Mouse (Mus musculus): ENCODE measurements at regions not wholly inside any gene's neighbourhood (a gene's known extent, or its start where the extent isn't known, plus 50 kb on each side); places are given as distances from the start of the nearest gene placed in this dataset.

DNA sequence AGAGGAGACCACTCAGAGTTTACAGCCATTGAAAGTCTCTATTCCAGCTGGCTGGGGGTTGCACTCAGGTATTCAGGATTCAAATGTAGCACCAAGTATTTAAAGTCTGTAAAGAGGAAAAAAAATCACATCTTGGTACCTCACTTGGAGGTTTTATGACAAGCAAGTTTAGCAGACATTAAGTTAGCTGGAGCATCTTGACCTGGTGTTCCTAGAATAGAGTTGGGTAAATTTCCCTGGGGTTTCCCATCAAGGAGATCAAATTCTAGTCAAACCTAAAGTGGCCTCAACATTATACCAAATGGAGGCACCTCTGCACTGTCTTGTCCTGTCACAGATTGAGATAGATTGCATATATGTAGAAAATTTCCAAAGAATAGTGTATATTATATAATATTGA, 93.8 kb upstream of the Fndc3a start:
- peaks cover 18 to 64% of the 10 kb centered on the region in 2 experiments for H3K4me1 ChIP-seq (ENCODE audit: control insufficient read depth in 1 of 2, insufficient read depth in 2 of 2)
- peak overlapping the region; percentile 32; the same call in 1 of the 2 replicates for H3K4me2 ChIP-seq (ENCODE audit: insufficient read depth, low read depth, poor library complexity, severe bottlenecking)
- H3K4me3 ChIP-seq (replicated peaks in 1 of 3; ENCODE audit: low read depth in 2 of 3, low read length in 2 of 3, poor library complexity in 1 of 3) = no peak overlapping the region
- TF ChIP-seq ZKSCAN1 (IDR thresholded peaks at IDR 0.05; ENCODE audit: borderline replicate concordance, low read depth, low read length) (no peak), POLR2AphosphoS2 (IDR thresholded peaks at IDR 0.05; ENCODE audit: low read depth, low read length) (no peak), MAFK (IDR thresholded peaks at IDR 0.05; ENCODE audit: insufficient replicate concordance, low read length) (no peak), ZC3H11A (IDR thresholded peaks at IDR 0.05; ENCODE audit: low read depth, low read length) (no peak), ZMIZ1 (IDR thresholded peaks at IDR 0.05; ENCODE audit: low read depth, low read length) (no peak), NRF1 (IDR thresholded peaks at IDR 0.05; ENCODE audit: low read depth, low read length) (no peak), MAZ (IDR thresholded peaks at IDR 0.05; ENCODE audit: low read depth, low read length) (no peak), ETS1 (conservative IDR thresholded peaks at IDR 0.05; ENCODE audit: low read depth, low read length) (peak; percentile 62; the same call in 1 of the 2 replicates), TBP (conservative IDR thresholded peaks at IDR 0.05; ENCODE audit: low read depth, low read length) (0 out of 2 replicates have a peak, but pooled peaks have one; percentile 16), SIN3A (IDR thresholded peaks at IDR 0.05; ENCODE audit: low read length) (no peak), ZNF384 (IDR thresholded peaks at IDR 0.05; ENCODE audit: low read depth, low read length) (peak; percentile 75), MAX (IDR thresholded peaks at IDR 0.05; ENCODE audit: low read length) (no peak), MEF2A (IDR thresholded peaks at IDR 0.05; ENCODE audit: borderline replicate concordance, low read depth, low read length) (peak; percentile 94), MXI1 (IDR thresholded peaks at IDR 0.05; ENCODE audit: low read depth, low read length) (no peak), MYC (IDR thresholded peaks at IDR 0.05; ENCODE audit: low read depth, low read length) (no peak), IRF4 (IDR thresholded peaks at IDR 0.05; ENCODE audit: low read depth, low read length) (peak; percentile 53; the same call in 1 of the 2 replicates), RCOR1 (conservative IDR thresholded peaks at IDR 0.05; ENCODE audit: low read depth, low read length) (no peak)
- dilution Hi-C loops (cut with MboI; ENCODE audit: extremely low pct_ligation_motif_present, extremely low pct_unique_long_range_greater_than_20kb, low sequenced_read_pairs) (no loop called here), in situ Hi-C loops (cut with MboI; ENCODE audit: low pct_ligation_motif_present, low pct_unique_long_range_greater_than_20kb, low sequenced_read_pairs) (loop anchor here (10.0 kb wide), 2 partner anchors 99 to 201 kb away; no protein-coding TSS in a partner anchor)
- H3K27me3 ChIP-seq (replicated peaks) = no peaks in the 10 kb centered on the region
- DNase-seq (ENCODE audit: extremely low read depth) = no peak
- no peak overlapping the region for H3K9ac ChIP-seq (ENCODE audit: insufficient read depth, low read depth)
- no peaks in the 10 kb centered on the region for H3K79me2 ChIP-seq (replicated peaks; ENCODE audit: control insufficient read depth, extremely low read depth, insufficient read depth, poor library complexity, severe bottlenecking)
- H3K36me3 ChIP-seq (replicated peaks in 1 of 2; ENCODE audit: control insufficient read depth in 1 of 2, insufficient read depth in 1 of 2, low read length in 1 of 2) = no peaks in the 10 kb centered on the region
- no peak overlapping the region for H3K27ac ChIP-seq (ENCODE audit: insufficient read depth, low read depth)
- H3K9me3 ChIP-seq (replicated peaks; ENCODE audit: low read length) = no peaks in the 10 kb centered on the region

DNA sequence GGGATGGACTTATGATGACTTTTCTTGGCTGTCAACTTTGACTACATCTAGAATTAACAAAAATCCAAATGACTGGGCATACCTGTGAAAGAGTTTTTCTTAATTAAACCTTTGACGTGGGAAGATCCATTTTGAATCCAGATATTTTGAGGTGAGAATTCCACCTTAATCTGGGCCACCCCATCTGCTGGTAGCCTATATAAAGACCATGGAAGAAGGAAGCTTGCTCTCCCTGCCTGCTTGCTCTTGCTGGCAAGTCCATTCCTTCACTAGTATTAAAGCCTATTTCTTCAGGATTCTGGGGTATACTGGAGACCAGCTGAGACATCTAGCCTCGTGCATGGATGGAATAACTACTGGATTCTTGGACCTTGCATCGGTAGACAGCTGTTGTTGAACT, 80.9 kb upstream of the Fndc3a start:
- Histone ChIP-seq H3K4me1 (ENCODE audit: control insufficient read depth in 1 of 2, insufficient read depth in 2 of 2) (peaks cover 3 to 5% of the 10 kb centered on the region in 2 experiments; a peak in 1 of 4 replicates), H3K9me3 (replicated peaks; ENCODE audit: low read length) (no peaks in the 10 kb centered on the region), H3K4me3 (replicated peaks in 1 of 3; ENCODE audit: low read depth in 2 of 3, low read length in 2 of 3, poor library complexity in 1 of 3) (no peak overlapping the region), H3K27me3 (replicated peaks) (no peaks in the 10 kb centered on the region), H3K36me3 (replicated peaks in 1 of 2; ENCODE audit: control insufficient read depth in 1 of 2, insufficient read depth in 1 of 2, low read length in 1 of 2) (no peaks in the 10 kb centered on the region), H3K9ac (ENCODE audit: insufficient read depth, low read depth) (no peak overlapping the region), H3K4me2 (ENCODE audit: insufficient read depth, low read depth, poor library complexity, severe bottlenecking) (no peak overlapping the region), H3K79me2 (replicated peaks; ENCODE audit: control insufficient read depth, extremely low read depth, insufficient read depth, poor library complexity, severe bottlenecking) (no peaks in the 10 kb centered on the region), H3K27ac (ENCODE audit: insufficient read depth, low read depth) (no peak overlapping the region)
- dilution Hi-C loops (cut with MboI; ENCODE audit: extremely low pct_ligation_motif_present, extremely low pct_unique_long_range_greater_than_20kb, low sequenced_read_pairs) = no loop called here
- in situ Hi-C loops (cut with MboI; ENCODE audit: low pct_ligation_motif_present, low pct_unique_long_range_greater_than_20kb, low sequenced_read_pairs) = no loop called here
- DNase-seq (ENCODE audit: extremely low read depth) = no peak
- TF ChIP-seq NRF1 (IDR thresholded peaks at IDR 0.05; ENCODE audit: low read depth, low read length) (no peak), MAFK (IDR thresholded peaks at IDR 0.05; ENCODE audit: insufficient replicate concordance, low read length) (no peak), RCOR1 (conservative IDR thresholded peaks at IDR 0.05; ENCODE audit: low read depth, low read length) (no peak), KAT2A (IDR thresholded peaks at IDR 0.05; ENCODE audit: insufficient replicate concordance, low read length) (no peak), PAX5 (IDR thresholded peaks at IDR 0.05; ENCODE audit: low read length) (no peak), SIN3A (IDR thresholded peaks at IDR 0.05; ENCODE audit: low read length) (no peak), GABPA (IDR thresholded peaks at IDR 0.05; ENCODE audit: insufficient replicate concordance, low read depth, low read length) (no peak), IRF4 (IDR thresholded peaks at IDR 0.05; ENCODE audit: low read depth, low read length) (no peak), MYC (IDR thresholded peaks at IDR 0.05; ENCODE audit: low read depth, low read length) (no peak), ELF1 (IDR thresholded peaks at IDR 0.05; ENCODE audit: low read depth, low read length) (no peak), MAX (IDR thresholded peaks at IDR 0.05; ENCODE audit: low read length) (no peak), BHLHE40 (IDR thresholded peaks at IDR 0.05; ENCODE audit: low read depth, low read length) (no peak), MXI1 (IDR thresholded peaks at IDR 0.05; ENCODE audit: low read depth, low read length) (no peak), MAZ (IDR thresholded peaks at IDR 0.05; ENCODE audit: low read depth, low read length) (no peak), EP300 (IDR thresholded peaks at IDR 0.05; ENCODE audit: low read length) (no peak), ZKSCAN1 (IDR thresholded peaks at IDR 0.05; ENCODE audit: borderline replicate concordance, low read depth, low read length) (no peak)
